Comparison of ENCODE assay signal across 8 mouse cellular contexts in genomic region chr4:56492537-56493221, GRCm38 (mm10).
DNase-seq lines count a peak whose midpoint lies in the region; ATAC-seq lines count a peak whose summit lies in the region.

No protein-coding gene starts in this region.

- DNase-seq in A20 (ENCODE audit: low read depth, low spot score), result peak; percentile 73
- peak; percentile 11 for DNase-seq in adrenal gland, postnatal 25 days
- DNase-seq in embryonic facial prominence, embryonic 14.5 days (ENCODE audit: low spot score), result peak; percentile 95
- peak; percentile 56 for DNase-seq in limb, embryonic 11.5 days (ENCODE audit: low spot score)
- DNase-seq in thymus, postnatal 25 days, result peak; percentile 4

- 38% methylated on average over 16 of the region's 16 CpGs for WGBS in embryonic facial prominence, embryonic 14.5 days
- 43% methylated on average over 16 of the region's 16 CpGs for whole genome bisulfite sequencing in heart, embryonic 12.5 days
- whole genome bisulfite sequencing in kidney, embryonic 14.5 days, result 43% methylated on average over 16 of the region's 16 CpGs
- WGBS in limb, embryonic 11.5 days, result 59% methylated on average over 16 of the region's 16 CpGs
- WGBS in neural tube, embryonic 12.5 days, result 52% methylated on average over 16 of the region's 16 CpGs

- no peak overlapping the region for H3K9ac ChIP-seq in embryonic facial prominence, embryonic 14.5 days (ENCODE audit: low read depth, low read length)
- H3K9ac ChIP-seq in heart, embryonic 12.5 days, result no peak overlapping the region
- H3K9ac ChIP-seq in kidney, embryonic 14.5 days (ENCODE audit: low read depth, low read length), result no peak overlapping the region
- H3K9ac ChIP-seq in limb, embryonic 11.5 days (ENCODE audit: low read length), result no peak overlapping the region
- H3K9ac ChIP-seq in neural tube, embryonic 12.5 days, result no peak overlapping the region

- no peak overlapping the region for H3K4me3 ChIP-seq in embryonic facial prominence, embryonic 14.5 days (ENCODE audit: low read depth, low read length)
- no peak overlapping the region for H3K4me3 ChIP-seq in heart, embryonic 12.5 days
- no peak overlapping the region for H3K4me3 ChIP-seq in kidney, embryonic 14.5 days (ENCODE audit: low read length)
- H3K4me3 ChIP-seq in limb, embryonic 11.5 days (ENCODE audit: low read depth, low read length), result no peak overlapping the region
- H3K4me3 ChIP-seq in neural tube, embryonic 12.5 days, result no peak overlapping the region

- ATAC-seq in embryonic facial prominence, embryonic 14.5 days (ENCODE audit: low read depth), result peak; percentile 74
- ATAC-seq in heart, embryonic 12.5 days (ENCODE audit: insufficient number of reproducible peaks, low FRiP score), result no peak
- peak; percentile 75 for ATAC-seq in kidney, embryonic 14.5 days (ENCODE audit: low FRiP score, low TSS enrichment)
- ATAC-seq in limb, embryonic 11.5 days (ENCODE audit: insufficient number of reproducible peaks, low FRiP score, low TSS enrichment, low read depth), result no peak
- ATAC-seq in neural tube, embryonic 12.5 days (ENCODE audit: low FRiP score, low read depth), result peak; percentile 91

- H3K4me2 ChIP-seq in embryonic facial prominence, embryonic 14.5 days (ENCODE audit: low read depth, low read length), result peak overlapping the region; percentile 13; the same call in 1 of the 2 replicates
- peak overlapping the region; percentile 13; the same call in 1 of the 2 replicates for H3K4me2 ChIP-seq in heart, embryonic 12.5 days
- H3K4me2 ChIP-seq in kidney, embryonic 14.5 days (replicated peaks; ENCODE audit: low read depth, low read length), result no peak overlapping the region
- H3K4me2 ChIP-seq in limb, embryonic 11.5 days (ENCODE audit: low read depth, severe bottlenecking), result no peak overlapping the region
- H3K4me2 ChIP-seq in neural tube, embryonic 12.5 days (replicated peaks), result no peak overlapping the region

- H3K36me3 ChIP-seq in embryonic facial prominence, embryonic 14.5 days (ENCODE audit: control insufficient read depth, insufficient read depth, low read length), result no peaks in the 10 kb centered on the region
- H3K36me3 ChIP-seq in heart, embryonic 12.5 days, result no peaks in the 10 kb centered on the region
- no peaks in the 10 kb centered on the region for H3K36me3 ChIP-seq in kidney, embryonic 14.5 days (ENCODE audit: control insufficient read depth, insufficient read depth, low read length)
- H3K36me3 ChIP-seq in limb, embryonic 11.5 days (ENCODE audit: control insufficient read depth, insufficient read depth, low read length), result no peaks in the 10 kb centered on the region
- H3K36me3 ChIP-seq in neural tube, embryonic 12.5 days, result no peaks in the 10 kb centered on the region

- H3K27ac ChIP-seq in embryonic facial prominence, embryonic 14.5 days (replicated peaks; ENCODE audit: low read depth, low read length), result no peak overlapping the region
- H3K27ac ChIP-seq in heart, embryonic 12.5 days (ENCODE audit: poor library complexity, severe bottlenecking), result no peak overlapping the region
- H3K27ac ChIP-seq in kidney, embryonic 14.5 days (ENCODE audit: low read depth, low read length), result no peak overlapping the region
- no peak overlapping the region for H3K27ac ChIP-seq in limb, embryonic 11.5 days (replicated peaks; ENCODE audit: low read depth, low read length)
- no peak overlapping the region for H3K27ac ChIP-seq in neural tube, embryonic 12.5 days

- H3K27me3 ChIP-seq in embryonic facial prominence, embryonic 14.5 days (replicated peaks; ENCODE audit: control insufficient read depth, insufficient read depth, low read length), result no peaks in the 10 kb centered on the region; the same call in 1 of the 2 replicates
- H3K27me3 ChIP-seq in heart, embryonic 12.5 days (replicated peaks), result peaks cover 14% of the 10 kb centered on the region
- H3K27me3 ChIP-seq in kidney, embryonic 14.5 days (ENCODE audit: control insufficient read depth, insufficient read depth, low read length), result no peaks in the 10 kb centered on the region
- H3K27me3 ChIP-seq in limb, embryonic 11.5 days (ENCODE audit: control insufficient read depth, insufficient read depth, low read length), result no peaks in the 10 kb centered on the region
- no peaks in the 10 kb centered on the region for H3K27me3 ChIP-seq in neural tube, embryonic 12.5 days (replicated peaks)

- no peaks in the 10 kb centered on the region for H3K9me3 ChIP-seq in embryonic facial prominence, embryonic 14.5 days (ENCODE audit: control insufficient read depth, low read length)
- no peaks in the 10 kb centered on the region for H3K9me3 ChIP-seq in heart, embryonic 12.5 days (replicated peaks)
- no peaks in the 10 kb centered on the region for H3K9me3 ChIP-seq in kidney, embryonic 14.5 days (ENCODE audit: control insufficient read depth, low read length)
- H3K9me3 ChIP-seq in limb, embryonic 11.5 days (ENCODE audit: control insufficient read depth, low read length), result no peaks in the 10 kb centered on the region
- no peaks in the 10 kb centered on the region for H3K9me3 ChIP-seq in neural tube, embryonic 12.5 days

- H3K4me1 ChIP-seq in embryonic facial prominence, embryonic 14.5 days (ENCODE audit: control insufficient read depth, insufficient read depth, low read length), result no peaks in the 10 kb centered on the region
- H3K4me1 ChIP-seq in heart, embryonic 12.5 days (replicated peaks), result no peaks in the 10 kb centered on the region
- H3K4me1 ChIP-seq in kidney, embryonic 14.5 days (ENCODE audit: control insufficient read depth, insufficient read depth, low read length), result no peaks in the 10 kb centered on the region
- H3K4me1 ChIP-seq in limb, embryonic 11.5 days (ENCODE audit: control insufficient read depth, insufficient read depth, low read length), result no peaks in the 10 kb centered on the region
- no peaks in the 10 kb centered on the region; the same call in 1 of the 2 replicates for H3K4me1 ChIP-seq in neural tube, embryonic 12.5 days

Comparison
In these comparisons a context has a peak if more than half of its experiments do, and no peak if none do; other contexts are left out.
1. DNase-seq: peak in every context shown above with its lines; median percentile 95 in embryonic facial prominence, embryonic 14.5 days; 73 in A20; 56 in limb, embryonic 11.5 days; 11 in adrenal gland, postnatal 25 days; 4 in thymus, postnatal 25 days.
2. ATAC-seq: peak in embryonic facial prominence, embryonic 14.5 days (single experiment), kidney, embryonic 14.5 days (single experiment) and neural tube, embryonic 12.5 days (single experiment); none in heart, embryonic 12.5 days (single experiment) and limb, embryonic 11.5 days (single experiment).
3. H3K4me2 ChIP-seq: peak in embryonic facial prominence, embryonic 14.5 days (single experiment) and heart, embryonic 12.5 days (single experiment); none in kidney, embryonic 14.5 days (single experiment), limb, embryonic 11.5 days (single experiment) and neural tube, embryonic 12.5 days (single experiment).